Mouse (Mus musculus) forebrain, embryonic 15.5 days (tissue): ENCODE data around the gene Mageb3. TPM values are rescaled to one million over a fixed set of nuclear protein-coding genes. Genes with fewer than 3 reads are reported as not detected.
"Not testable (repeated sequence)": the region's sequence is repeated elsewhere in the genome, so short reads cannot be mapped to it uniquely, and the experiment has no call there.

ENCODE experiments used
- ATAC-seq: fragments of 200-750 bp; cut with Nextera tagmentation; replicated peaks from 2 replicates; pipeline ENCODE4 v1.8.0; 2017; ENCODE audit warnings: mild to moderate bottlenecking, moderate TSS enrichment, moderate library complexity
- H3K27ac ChIP-seq: fragments of 300-500 bp; sonication (generic); replicated peaks from 2 replicates; pipeline ENCODE4 v1.5.1; 2015; ENCODE audit warnings: mild to moderate bottlenecking, inconsistent platforms
- H3K27me3 ChIP-seq: fragments of 300-500 bp; sonication (generic); 2 replicates; pipeline ENCODE4 v1.6.1; 2015; ENCODE audit warnings: inconsistent platforms
- H3K36me3 ChIP-seq: fragments of 300-500 bp; sonication (generic); 2 replicates; pipeline ENCODE4 v1.6.1; 2015; ENCODE audit warnings: mild to moderate bottlenecking, inconsistent platforms
- H3K4me1 ChIP-seq: fragments of 300-500 bp; sonication (generic); 2 replicates; pipeline ENCODE4 v1.6.1; 2015; ENCODE audit warnings: inconsistent platforms
- H3K4me2 ChIP-seq: fragments of 300-500 bp; sonication (generic); replicated peaks from 2 replicates; pipeline ENCODE4 v1.6.1; 2015; ENCODE audit warnings: mild to moderate bottlenecking, inconsistent platforms
- H3K4me3 ChIP-seq: fragments of 300-500 bp; sonication (generic); 2 replicates; pipeline ENCODE4 v1.5.1; 2015; ENCODE audit warnings: mild to moderate bottlenecking, inconsistent platforms
- H3K9ac ChIP-seq: fragments of 300-500 bp; sonication (generic); replicated peaks from 2 replicates; pipeline ENCODE4 v1.6.1; 2015; ENCODE audit warnings: mild to moderate bottlenecking, inconsistent platforms
- H3K9me3 ChIP-seq: fragments of 300-500 bp; sonication (generic); 2 replicates; pipeline ENCODE4 v1.6.1; 2016; ENCODE audit warnings: inconsistent platforms
- WGBS: fragments of 180-500 bp; shearing (Covaris S2); methylation state at CpG from one replicate; pipeline ENCODE4 v1.1.7; 2015; ENCODE audit warnings: mixed read lengths; 5-methylcytosine and 5-hydroxymethylcytosine counted together
- polyA plus RNA-seq: library from polyadenylated mRNA; unstranded; fragments of >200 nt; fragmentation: Nextera tagmentation; extraction: Ambion mirVana; gene quantifications from 2 replicates; pipeline ENCODE4 v1.2.1, GENCODE M21; 2015

The Mageb3 gene
- polyA plus RNA-seq, result 0.86 and 1.1 TPM in 2 replicates

DNA sequence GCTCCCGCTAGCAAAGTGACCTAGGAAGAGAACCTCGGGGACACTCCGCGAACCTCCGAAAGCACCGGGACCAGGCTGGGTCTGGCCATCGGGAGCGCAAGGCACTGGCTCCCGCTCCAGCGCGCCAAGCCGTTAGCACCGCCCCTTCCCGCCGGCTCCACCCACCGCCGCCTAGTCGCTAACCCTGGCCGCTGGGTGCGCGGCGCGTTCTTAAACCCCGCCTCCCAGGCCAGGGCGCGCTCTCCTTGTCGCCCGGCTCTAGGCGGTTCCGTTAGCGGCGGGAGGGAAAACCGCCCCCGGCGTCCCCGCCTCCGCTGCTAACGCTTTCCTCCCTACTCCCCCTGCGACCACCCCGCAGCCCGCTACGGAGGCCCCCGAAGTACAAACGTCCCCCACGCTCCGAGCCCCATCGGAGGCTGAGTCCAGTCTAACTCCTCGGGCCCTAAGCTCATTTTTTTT, at the start of gene Mageb3, which contains the start of gene Ctdspl2:
Gene Mageb3 (minus strand): TSS at position 328 of the 459 bp plus-strand sequence.
Gene Ctdspl2 (plus strand): TSS at position 237 of the 459 bp plus-strand sequence.
- peak within 1 kb of the TSS; percentile 91 for H3K27ac ChIP-seq
- peak within 1 kb of the TSS; percentile 59 for H3K4me2 ChIP-seq
- H3K4me3 ChIP-seq, result peak within 1 kb of the TSS; percentile 94
- no peaks in the 10 kb centered on the region for H3K9me3 ChIP-seq
- peaks cover 25% of the 10 kb centered on the region for H3K4me1 ChIP-seq
- peak within 1 kb of the TSS; percentile 92 for H3K9ac ChIP-seq
- H3K36me3 ChIP-seq, result peaks cover 3% of the 10 kb centered on the region; the same call in 1 of the 2 replicates
- H3K27me3 ChIP-seq, result no peaks in the 10 kb centered on the region
- under 1% methylated on average over 48 of the region's 48 CpGs for WGBS
- ATAC-seq, result peak; percentile 96

GRCm38 (mm10) chr2:121995738-121996137, 39.8 kb upstream of the Mageb3 start:
- ATAC-seq, result no peak
- Histone ChIP-seq H3K9ac (no peak overlapping the region), H3K27me3 (no peaks in the 10 kb centered on the region), H3K36me3 (peaks cover 27% of the 10 kb centered on the region), H3K4me2 (no peak overlapping the region), H3K4me3 (no peak overlapping the region), H3K27ac (no peak overlapping the region), H3K4me1 (no peaks in the 10 kb centered on the region), H3K9me3 (no peaks in the 10 kb centered on the region)
- 93% methylated on average over 1 of the region's 1 CpGs for WGBS

- peaks cover 25% of the 10 kb centered on the region for H3K4me1 ChIP-seq
- no peaks in the 10 kb centered on the region for H3K9me3 ChIP-seq
- peak overlapping the region; percentile 92 for H3K9ac ChIP-seq
- peaks cover 10% of the 10 kb centered on the region; the same call in 1 of the 2 replicates for H3K36me3 ChIP-seq
- H3K4me3 ChIP-seq, result peak overlapping the region; percentile 94
- no peak for ATAC-seq
- peak overlapping the region; percentile 59 for H3K4me2 ChIP-seq
- 10% methylated on average over 8 of the region's 8 CpGs for WGBS
- no peaks in the 10 kb centered on the region for H3K27me3 ChIP-seq
- no peak overlapping the region for H3K27ac ChIP-seq
Measured at GRCm38 (mm10) chr2:121957216-121957792, 1.4 kb upstream of the Mageb3 start.

DNA sequence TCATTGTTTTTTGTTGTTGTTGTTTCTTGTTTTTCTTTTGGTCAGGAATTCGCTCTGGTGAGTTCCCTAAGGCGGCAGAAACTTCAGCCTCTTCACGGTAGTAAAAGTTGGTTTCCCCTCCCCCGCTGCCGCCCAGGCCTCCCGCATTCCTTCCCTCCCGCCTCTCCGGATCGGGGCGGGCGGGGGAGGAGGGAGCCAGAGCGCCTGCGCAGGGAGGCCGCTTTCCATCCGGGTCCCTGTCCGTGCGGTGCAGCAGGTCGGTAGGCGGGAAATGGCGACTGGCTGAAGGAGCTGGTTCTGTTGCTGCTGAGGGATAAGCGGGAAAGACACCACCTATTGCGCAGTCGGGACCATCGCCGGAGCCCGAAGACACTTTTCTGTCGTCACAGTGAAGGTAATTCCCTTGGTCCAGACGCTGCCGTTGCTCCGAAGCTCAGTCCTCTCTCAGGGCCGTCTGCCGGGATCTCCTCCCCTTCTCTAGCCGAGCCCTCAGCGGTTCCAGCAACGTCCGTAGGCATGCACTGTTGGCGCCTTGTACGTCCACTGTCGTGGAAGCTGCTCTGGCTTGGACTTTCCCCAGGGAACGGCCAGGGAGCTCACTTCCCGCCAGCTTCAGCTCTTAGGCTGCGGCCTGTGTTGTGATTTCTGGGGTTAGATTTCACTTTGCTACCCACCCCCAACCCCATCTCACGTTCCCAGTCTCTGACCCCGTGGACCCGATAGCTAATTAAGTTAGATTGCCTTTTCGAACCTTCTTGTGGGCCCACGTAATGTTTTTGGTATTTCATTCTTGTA, 529 bp upstream of the Mageb3 start:
- peak overlapping the region; percentile 94 for H3K4me3 ChIP-seq
- no peaks in the 10 kb centered on the region for H3K9me3 ChIP-seq
- no peaks in the 10 kb centered on the region for H3K27me3 ChIP-seq
- H3K9ac ChIP-seq, result peak overlapping the region; percentile 92
- WGBS, result 0% methylated on average over 44 of the region's 47 CpGs
- H3K27ac ChIP-seq, result peak overlapping the region; percentile 91
- H3K36me3 ChIP-seq, result peaks cover 6% of the 10 kb centered on the region; the same call in 1 of the 2 replicates
- ATAC-seq, result peak; percentile 95
- H3K4me2 ChIP-seq, result peak overlapping the region; percentile 59
- H3K4me1 ChIP-seq, result peaks cover 25% of the 10 kb centered on the region

- ATAC-seq, result no peak
- H3K9ac ChIP-seq, result peak overlapping the region; percentile 92
- H3K36me3 ChIP-seq, result no peaks in the 10 kb centered on the region
- 25% methylated on average over 10 of the region's 10 CpGs for WGBS
- peak overlapping the region; percentile 94 for H3K4me3 ChIP-seq
- peaks cover 25% of the 10 kb centered on the region for H3K4me1 ChIP-seq
- H3K27me3 ChIP-seq, result no peaks in the 10 kb centered on the region
- H3K27ac ChIP-seq, result peak overlapping the region; percentile 91
- peak overlapping the region; percentile 59 for H3K4me2 ChIP-seq
- no peaks in the 10 kb centered on the region for H3K9me3 ChIP-seq
Measured at GRCm38 (mm10) chr2:121954971-121955656, 778 bp downstream of the Mageb3 start.

DNA sequence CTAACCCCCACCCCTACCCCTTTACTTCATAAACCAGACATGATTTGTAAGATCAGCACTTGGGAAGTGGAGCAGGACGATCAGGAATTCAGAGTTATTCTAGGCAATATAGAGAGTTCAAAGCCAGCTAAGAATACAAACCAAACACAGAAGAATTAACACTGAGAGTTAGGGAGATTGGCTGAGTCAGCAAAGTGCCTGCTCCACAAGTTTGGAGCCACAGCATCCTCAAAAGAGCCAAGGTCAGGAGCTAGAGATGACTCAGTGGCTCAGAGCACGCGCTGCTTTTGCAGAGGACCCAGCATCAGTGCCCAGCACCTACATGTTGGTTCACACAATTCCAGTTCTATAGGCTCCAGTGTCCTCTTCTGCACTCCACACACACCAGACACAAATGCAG, 12.5 kb downstream of the Mageb3 start:
- Histone ChIP-seq H3K4me3 (no peak overlapping the region), H3K36me3 (no peaks in the 10 kb centered on the region), H3K9ac (no peak overlapping the region), H3K27me3 (no peaks in the 10 kb centered on the region), H3K4me2 (no peak overlapping the region), H3K27ac (no peak overlapping the region), H3K4me1 (no peaks in the 10 kb centered on the region), H3K9me3 (no peaks in the 10 kb centered on the region)
- WGBS, result 79% methylated on average over 3 of the region's 3 CpGs
- no peak for ATAC-seq

DNA sequence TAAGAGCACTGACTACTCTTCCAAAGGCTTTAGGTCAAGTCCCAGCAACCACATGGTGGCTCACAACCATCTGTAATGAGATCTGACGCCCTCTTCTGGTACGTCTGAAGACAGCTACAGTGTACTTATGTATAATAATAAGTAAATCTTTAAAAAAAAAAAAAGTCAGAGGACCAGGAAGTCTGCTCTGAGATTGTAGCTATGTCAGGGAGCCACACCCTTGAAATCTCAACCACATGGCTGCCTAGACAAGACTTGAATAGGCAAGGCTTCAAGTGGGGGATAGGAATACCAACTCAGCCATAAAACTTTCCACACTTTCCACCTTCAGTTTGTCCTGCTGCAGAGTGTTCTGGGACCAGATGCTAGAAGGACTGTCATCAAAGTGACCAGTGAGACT, 18.3 kb downstream of the Mageb3 start:
- peaks cover 25% of the 10 kb centered on the region; the same call in 1 of the 2 replicates for H3K36me3 ChIP-seq
- H3K4me3 ChIP-seq, H3K4me2 ChIP-seq, H3K4me1 ChIP-seq, H3K9ac ChIP-seq, H3K27ac ChIP-seq, ATAC-seq, H3K9me3 ChIP-seq, H3K27me3 ChIP-seq: not testable (repeated sequence)
- 80% methylated on average over 2 of the region's 2 CpGs for WGBS

DNA sequence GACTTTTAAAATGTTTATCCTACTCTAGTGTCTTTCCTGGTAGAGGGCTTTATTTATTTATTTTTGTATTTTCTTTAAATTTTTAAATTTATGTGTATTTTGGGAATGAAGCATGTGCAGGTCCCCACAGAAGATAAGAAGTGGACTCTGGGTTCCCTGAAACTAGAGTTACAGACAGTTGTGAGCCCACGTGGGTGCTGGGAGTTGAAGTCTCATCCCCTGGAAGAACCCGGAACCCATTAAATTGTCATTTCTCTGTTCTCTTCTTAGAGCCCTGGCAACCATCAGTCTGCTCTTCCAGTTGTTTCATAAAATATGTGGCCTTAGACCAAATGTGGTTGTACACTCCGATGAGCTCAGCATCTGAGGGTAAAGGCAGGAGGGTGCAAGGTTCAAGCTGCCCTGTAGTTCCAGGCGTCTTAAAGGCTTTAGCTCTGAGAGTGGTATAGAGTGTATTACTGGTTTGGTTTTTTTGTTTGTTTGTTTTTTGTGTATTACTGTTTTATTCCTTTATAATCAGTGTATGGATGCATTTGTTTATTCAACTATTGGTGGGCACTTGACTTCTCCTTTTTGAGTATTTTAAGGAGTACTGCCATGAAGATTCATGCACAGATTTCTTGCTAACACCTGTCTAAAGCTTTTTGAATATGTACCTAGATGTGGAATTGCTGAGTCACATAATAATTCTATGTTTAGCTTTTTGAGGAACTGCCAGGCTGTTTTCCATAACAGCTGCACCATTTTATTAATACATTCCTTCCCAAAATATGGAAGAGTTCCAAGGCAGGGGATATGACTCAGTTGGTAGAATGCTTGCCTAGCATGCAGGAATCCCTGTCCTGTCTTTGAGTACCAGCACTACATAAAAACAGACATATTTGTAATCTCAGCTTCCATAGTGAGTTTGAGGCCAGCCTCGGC, 39.6 kb downstream of the Mageb3 start:
- Histone ChIP-seq H3K27me3 (no peaks in the 10 kb centered on the region), H3K27ac (no peak overlapping the region), H3K36me3 (peaks cover 28% of the 10 kb centered on the region), H3K4me2 (no peak overlapping the region), H3K4me3 (no peak overlapping the region), H3K9me3 (no peaks in the 10 kb centered on the region), H3K4me1 (no peaks in the 10 kb centered on the region), H3K9ac (no peak overlapping the region)
- WGBS, result 91% methylated on average over 5 of the region's 5 CpGs
- ATAC-seq, result no peak

DNA sequence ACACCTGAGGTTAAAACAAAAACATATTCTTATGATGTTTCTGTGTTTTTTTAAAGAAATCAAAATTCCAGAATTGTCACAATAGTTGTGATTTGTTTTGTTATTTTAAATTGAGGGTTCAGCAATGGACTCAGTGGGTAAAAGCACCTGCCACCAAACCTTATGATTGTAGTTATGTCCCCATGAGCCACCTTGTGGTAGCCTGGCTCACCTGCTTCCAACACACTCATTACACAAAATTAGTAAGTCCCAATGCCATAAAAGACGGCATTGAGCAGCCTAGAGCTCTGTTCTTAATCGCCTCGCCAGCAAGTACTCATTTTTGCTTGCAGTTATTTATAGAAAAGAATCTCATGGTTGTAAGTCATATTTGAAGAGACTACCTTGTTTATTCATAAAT, 45.9 kb downstream of the Mageb3 start:
- Histone ChIP-seq H3K27me3 (no peaks in the 10 kb centered on the region), H3K4me1 (no peaks in the 10 kb centered on the region), H3K36me3 (peaks cover 52% of the 10 kb centered on the region), H3K27ac (no peak overlapping the region), H3K9ac (no peak overlapping the region), H3K9me3 (no peaks in the 10 kb centered on the region), H3K4me2 (no peak overlapping the region), H3K4me3 (no peak overlapping the region)
- no peak for ATAC-seq
- 85% methylated on average over 3 of the region's 3 CpGs for WGBS
